Mouse (Mus musculus) cortical plate, adult 2 months (tissue): ENCODE measurements at regions not wholly inside any gene's neighbourhood (a gene's known extent, or its start where the extent isn't known, plus 50 kb on each side); places are given as distances from the start of the nearest gene placed in this dataset.

ENCODE experiments used
- CTCF ChIP-seq: fragments of 200-500 bp; IDR thresholded peaks from 2 replicates; pipeline ENCODE4 v1.5.1; 2011; ENCODE audit warnings: mild to moderate bottlenecking, control low read depth, low read length; ENCODE audit not compliant: insufficient read depth; ENCODE audit errors: extremely low read depth
- POLR2A ChIP-seq: fragments of 200-500 bp; IDR thresholded peaks from 2 replicates; pipeline ENCODE4 v1.6.1; 2011; ENCODE audit warnings: mild to moderate bottlenecking, low read length, control low read depth; ENCODE audit not compliant: insufficient read depth; ENCODE audit errors: extremely low read depth

DNA sequence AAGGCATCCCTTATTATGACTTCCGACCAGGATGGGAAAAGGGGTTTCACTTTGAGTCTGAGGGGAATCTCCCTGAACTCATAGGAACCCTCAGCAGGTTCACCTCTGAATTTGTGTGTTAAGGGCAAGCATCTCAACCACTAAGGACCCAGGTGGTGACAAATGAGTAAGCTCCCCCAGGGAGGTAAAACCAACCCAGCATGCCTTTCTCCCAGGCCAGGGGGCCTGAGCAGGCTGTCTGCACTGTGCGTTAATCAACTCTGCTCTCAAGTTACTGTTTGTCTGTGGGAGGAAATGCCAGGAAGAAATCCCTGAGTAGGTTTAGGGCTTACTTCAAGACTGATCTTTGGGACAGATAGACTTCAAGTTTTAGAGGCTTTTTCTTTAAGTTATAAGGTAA, 243.5 kb upstream of the Dynlrb2 start:
- TF ChIP-seq POLR2A = no peak
- TF ChIP-seq CTCF = no peak
